Mouse (Mus musculus): ENCODE results near the gene Tulp4. TPM values are rescaled to one million over a fixed set of nuclear protein-coding genes. Genes with fewer than 3 reads are reported as not detected.
A peak's percentile ranks its signal among the peaks of the same experiment; 100 is the strongest.
"Not testable (repeated sequence)": the region's sequence is repeated elsewhere in the genome, so short reads cannot be mapped to it uniquely, and the experiment has no call there.

Tulp4 gene
- total RNA-seq, 2 experiments from 2014 or later: 301 to 317 TPM

GRCm38 (mm10) chr17:6178564-6179267 is 72.5 kb downstream of the Tulp4 start:
- intact Hi-C loops (cut with DNase I): no loop called here
- DNase-seq (ENCODE audit: low spot score in 2 of 2): no peak

- DNase-seq (ENCODE audit: low spot score in 2 of 2): no peak
- intact Hi-C loops (cut with DNase I): no loop called here
Observed at GRCm38 (mm10) chr17:6179389-6179788, 73.2 kb downstream of the Tulp4 start.

- DNase-seq (ENCODE audit: low spot score in 2 of 2): no peak
- intact Hi-C loops (cut with DNase I): loop anchor here (5.0 kb wide), 1 partner anchor 73 kb away; the partner anchor contains the start of gene Tulp4
Observed at GRCm38 (mm10) chr17:6180421-6180820, 74.2 kb downstream of the Tulp4 start.

- intact Hi-C loops (cut with DNase I): loop anchor here (5.0 kb wide), 1 partner anchor 75 kb away; the partner anchor contains the start of gene Tulp4
- DNase-seq (ENCODE audit: low spot score in 2 of 2): no peak
Observed at GRCm38 (mm10) chr17:6182715-6183114, 76.5 kb downstream of the Tulp4 start.

- intact Hi-C loops (cut with DNase I): no loop called here
- DNase-seq (ENCODE audit: low spot score in 2 of 2): no peak
Observed at GRCm38 (mm10) chr17:6186651-6187050, 80.4 kb downstream of the Tulp4 start.

- no peak for DNase-seq (ENCODE audit: low spot score in 2 of 2)
- intact Hi-C loops (cut with DNase I): no loop called here
Observed at GRCm38 (mm10) chr17:6187183-6187582, 80.9 kb downstream of the Tulp4 start.

- intact Hi-C loops (cut with DNase I): no loop called here
- DNase-seq (ENCODE audit: low spot score in 2 of 2): no peak
Observed at GRCm38 (mm10) chr17:6189207-6189606, 83.0 kb downstream of the Tulp4 start.

GRCm38 (mm10) chr17:6192275-6192674 is 86.0 kb downstream of the Tulp4 start:
- DNase-seq (ENCODE audit: low spot score in 2 of 2): peak in 1 of 2 experiments; percentile 19
- intact Hi-C loops (cut with DNase I): no loop called here

GRCm38 (mm10) chr17:6195390-6195789 is 89.2 kb downstream of the Tulp4 start:
- intact Hi-C loops (cut with DNase I): no loop called here
- no peak for DNase-seq (ENCODE audit: low spot score in 2 of 2)

GRCm38 (mm10) chr17:6197491-6197890 is 91.3 kb downstream of the Tulp4 start:
- intact Hi-C loops (cut with DNase I): no loop called here

GRCm38 (mm10) chr17:6198670-6199069 is 92.4 kb downstream of the Tulp4 start:
- no peak for DNase-seq (ENCODE audit: low spot score in 2 of 2)
- intact Hi-C loops (cut with DNase I): no loop called here

More at GRCm38 (mm10) chr17:6197491-6197890, 91.3 kb downstream of the Tulp4 start:
- DNase-seq (ENCODE audit: low spot score in 2 of 2): no peak

- DNase-seq (ENCODE audit: low spot score in 2 of 2): no peak
- intact Hi-C loops (cut with DNase I): no loop called here
Observed at GRCm38 (mm10) chr17:6199166-6199565, 92.9 kb downstream of the Tulp4 start.

- intact Hi-C loops (cut with DNase I): loop anchor here (10.0 kb wide), 1 partner anchor 97 kb away; the partner anchor contains the start of gene Tulp4
- DNase-seq (ENCODE audit: low spot score in 2 of 2): no peak
Observed at GRCm38 (mm10) chr17:6201522-6202250, 95.4 kb downstream of the Tulp4 start.

GRCm38 (mm10) chr17:6202389-6203110 is 96.3 kb downstream of the Tulp4 start:
- DNase-seq (ENCODE audit: low spot score in 2 of 2): peak; percentile 68 to 70
- intact Hi-C loops (cut with DNase I): loop anchor here (10.0 kb wide), 1 partner anchor 98 kb away; the partner anchor contains the start of gene Tulp4

- no peak for DNase-seq (ENCODE audit: low spot score in 2 of 2)
- intact Hi-C loops (cut with DNase I): loop anchor here (10.0 kb wide), 1 partner anchor 98 kb away; the partner anchor contains the start of gene Tulp4
Observed at GRCm38 (mm10) chr17:6203126-6203525, 96.9 kb downstream of the Tulp4 start.

- intact Hi-C loops (cut with DNase I): loop anchor here (10.0 kb wide), 1 partner anchor 99 kb away; the partner anchor contains the start of gene Tulp4
- DNase-seq (ENCODE audit: low spot score in 2 of 2): no peak
Observed at GRCm38 (mm10) chr17:6203795-6204194, 97.6 kb downstream of the Tulp4 start.

GRCm38 (mm10) chr17:6211721-6212120 is 105.5 kb downstream of the Tulp4 start:
- intact Hi-C loops (cut with DNase I): no loop called here
- DNase-seq (ENCODE audit: low spot score in 2 of 2): no peak

GRCm38 (mm10) chr17:6215640-6216039 is 109.4 kb downstream of the Tulp4 start:
- no peak for DNase-seq (ENCODE audit: low spot score in 2 of 2)
- intact Hi-C loops (cut with DNase I): no loop called here

- intact Hi-C loops (cut with DNase I): no loop called here
- no peak for DNase-seq (ENCODE audit: low spot score in 2 of 2)
Observed at GRCm38 (mm10) chr17:6216514-6216913, 110.3 kb downstream of the Tulp4 start.

- not testable (repeated sequence) for DNase-seq (ENCODE audit: low spot score in 2 of 2)
Observed at GRCm38 (mm10) chr17:6232633-6233032, 126.4 kb downstream of the Tulp4 start.

More at GRCm38 (mm10) chr17:6232633-6233032, 126.4 kb downstream of the Tulp4 start:
- intact Hi-C loops (cut with DNase I): not testable (repeated sequence)

Measured in left cerebral cortex, postnatal 36 days (tissue).